Mouse (Mus musculus): Measurements from ENCODE around the gene Map4k2.

Map4k2 gene

GRCm38 (mm10) chr19:6346023-6346422 lies 5.1 kb downstream of the Map4k2 start:
- DNase-seq (ENCODE audit: low spot score in 2 of 2) = no peak

DNA sequence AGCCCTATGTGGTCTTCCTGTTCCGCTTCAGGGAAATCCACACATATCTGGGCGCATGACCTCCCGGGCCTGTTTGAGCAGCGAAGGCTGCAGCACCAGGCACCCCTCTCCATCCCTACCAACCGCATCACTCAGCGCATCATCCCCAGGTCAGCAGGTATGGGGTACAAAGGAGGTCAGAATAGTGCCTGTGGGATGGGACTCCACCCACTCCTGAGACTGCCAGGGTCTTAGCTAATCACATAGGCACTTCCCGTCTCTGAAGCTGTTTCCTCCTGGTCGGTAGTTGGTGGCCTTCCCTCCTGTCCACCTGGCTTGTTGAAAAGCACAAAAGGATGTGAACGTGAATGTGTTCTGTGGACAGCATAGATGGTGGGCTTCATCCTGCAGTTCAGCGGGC lies 5.7 kb downstream of the Map4k2 start:
- no peak for DNase-seq (ENCODE audit: low spot score in 2 of 2)

- DNase-seq (ENCODE audit: low spot score in 2 of 2) = no peak
Measured at GRCm38 (mm10) chr19:6347615-6348014, 6.7 kb downstream of the Map4k2 start.

GRCm38 (mm10) chr19:6348717-6349116 lies 7.8 kb downstream of the Map4k2 start:
- no peak for DNase-seq (ENCODE audit: low spot score in 2 of 2)

- DNase-seq (ENCODE audit: low spot score in 2 of 2) = no peak
Measured at GRCm38 (mm10) chr19:6349215-6349983, 8.5 kb downstream of the Map4k2 start.

GRCm38 (mm10) chr19:6351431-6352106 lies 10.6 kb downstream of the Map4k2 start:
- DNase-seq (ENCODE audit: low spot score in 2 of 2) = no peak

DNA sequence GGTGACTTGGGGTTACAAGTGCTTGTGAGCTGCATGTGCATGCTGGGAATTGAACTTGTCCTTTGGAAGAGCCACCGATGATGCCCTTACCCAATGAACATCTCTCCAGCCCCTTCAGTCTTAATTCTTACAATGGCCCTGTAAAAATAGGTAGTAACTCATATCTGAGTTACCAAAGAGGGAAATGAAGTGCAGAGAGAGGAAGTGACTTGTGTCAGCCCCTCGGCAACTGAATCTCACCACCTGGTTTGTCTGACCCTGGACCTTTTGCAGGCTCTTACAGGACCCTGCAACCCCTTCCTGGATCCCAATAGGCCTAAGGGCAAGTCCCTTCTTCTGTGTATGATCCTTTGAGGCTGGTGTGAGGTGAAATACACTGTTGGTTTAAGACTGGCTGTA lies 11.2 kb downstream of the Map4k2 start:
- no peak for DNase-seq (ENCODE audit: low spot score in 2 of 2)

GRCm38 (mm10) chr19:6354030-6354429 lies 13.1 kb downstream of the Map4k2 start:
- DNase-seq (ENCODE audit: low spot score in 2 of 2) = no peak

DNA sequence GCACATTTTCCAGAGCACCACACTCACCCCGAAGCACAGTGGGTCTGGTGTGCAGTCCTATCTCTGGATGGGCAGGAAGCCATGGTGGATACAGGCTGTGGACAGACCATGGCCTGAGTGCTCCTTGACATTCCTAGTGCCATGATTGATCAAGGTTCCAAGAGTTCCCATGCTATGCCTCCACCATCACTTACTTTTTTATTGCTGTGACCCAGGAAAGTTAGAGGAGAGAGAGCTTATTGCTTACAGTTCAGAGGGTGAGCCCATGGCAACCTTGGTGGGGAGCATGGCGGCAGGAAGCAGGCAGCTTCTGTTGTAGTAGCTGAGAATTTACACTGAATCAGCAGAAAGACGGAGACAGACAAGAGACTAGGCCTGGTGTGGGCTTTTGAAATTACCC lies 20.4 kb downstream of the Map4k2 start:
- DNase-seq (ENCODE audit: low spot score in 2 of 2) = no peak

DNA sequence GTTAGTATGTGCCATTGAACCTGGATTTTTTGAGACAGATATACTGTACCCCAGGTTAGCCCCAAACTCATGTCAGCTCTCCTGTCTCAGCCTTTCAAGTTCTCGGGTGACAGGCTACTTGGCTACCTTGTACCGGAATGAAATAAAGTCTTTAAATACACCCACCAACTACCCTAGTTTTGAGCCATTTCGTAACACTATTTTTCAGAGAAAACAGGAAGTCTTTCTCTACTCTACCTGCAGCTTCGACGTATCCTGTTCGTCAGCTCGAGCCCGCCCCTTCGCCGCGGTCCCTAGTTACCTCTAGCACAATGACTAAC lies 22.1 kb downstream of the Map4k2 start:
- no peak for DNase-seq (ENCODE audit: low spot score in 2 of 2)

GRCm38 (mm10) chr19:6363411-6364240 lies 22.7 kb downstream of the Map4k2 start, which contains the start of gene Sf1:
Gene Sf1 (plus strand): TSS chr19:6363690.
- DNase-seq (ENCODE audit: low spot score in 2 of 2) = peak; percentile 100

- DNase-seq (ENCODE audit: low spot score in 2 of 2) = peak; percentile 88 to 90
Measured at GRCm38 (mm10) chr19:6364317-6364725, 23.4 kb downstream of the Map4k2 start.

DNA sequence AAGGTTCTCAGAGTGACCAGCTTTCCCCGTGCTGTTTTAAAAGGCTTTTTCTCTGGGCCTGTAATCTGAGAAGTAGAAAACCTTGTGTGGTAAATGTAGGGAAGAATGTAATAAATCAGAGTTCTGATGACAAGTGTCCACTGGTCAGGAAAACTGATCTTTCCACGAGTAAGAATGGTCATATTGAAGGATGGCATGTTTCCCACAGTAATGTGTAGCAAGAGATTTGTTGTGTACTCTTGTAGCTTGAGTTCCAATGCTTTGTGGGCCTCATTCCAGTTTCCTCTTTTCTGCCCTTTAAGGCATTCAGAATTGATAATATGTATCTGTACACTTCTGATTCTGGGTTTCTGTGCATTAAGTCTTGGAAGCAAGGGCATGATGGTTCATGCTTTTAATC lies 23.9 kb downstream of the Map4k2 start:
- DNase-seq (ENCODE audit: low spot score in 2 of 2) = no peak

GRCm38 (mm10) chr19:6370175-6370574 lies 29.2 kb downstream of the Map4k2 start:
- DNase-seq (ENCODE audit: low spot score in 2 of 2) = no peak

DNA sequence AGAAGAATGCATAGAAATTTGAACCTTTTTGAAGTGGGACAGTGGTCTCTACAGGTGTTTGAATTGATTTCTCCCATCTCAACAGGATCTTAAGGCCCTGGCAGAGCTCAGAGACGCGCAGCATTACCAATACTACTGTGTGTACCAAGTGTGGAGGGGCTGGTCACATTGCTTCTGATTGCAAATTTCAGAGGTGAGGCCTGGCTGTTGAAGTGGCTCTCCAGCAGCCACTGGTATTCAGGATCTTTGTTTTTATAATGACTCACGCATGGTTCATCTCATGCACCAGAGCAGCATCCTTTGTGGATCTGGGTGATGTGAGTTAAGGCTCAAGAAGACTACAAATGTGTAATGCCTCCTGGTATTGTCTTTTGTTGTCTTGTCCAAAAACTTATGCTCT lies 31.5 kb downstream of the Map4k2 start:
- DNase-seq (ENCODE audit: low spot score in 2 of 2) = no peak

- peak; percentile 68 to 83 for DNase-seq (ENCODE audit: low spot score in 2 of 2)
Measured at GRCm38 (mm10) chr19:6373539-6374400, 32.8 kb downstream of the Map4k2 start.

GRCm38 (mm10) chr19:6374571-6374970 lies 33.6 kb downstream of the Map4k2 start:
- no peak for DNase-seq (ENCODE audit: low spot score in 2 of 2)

DNA sequence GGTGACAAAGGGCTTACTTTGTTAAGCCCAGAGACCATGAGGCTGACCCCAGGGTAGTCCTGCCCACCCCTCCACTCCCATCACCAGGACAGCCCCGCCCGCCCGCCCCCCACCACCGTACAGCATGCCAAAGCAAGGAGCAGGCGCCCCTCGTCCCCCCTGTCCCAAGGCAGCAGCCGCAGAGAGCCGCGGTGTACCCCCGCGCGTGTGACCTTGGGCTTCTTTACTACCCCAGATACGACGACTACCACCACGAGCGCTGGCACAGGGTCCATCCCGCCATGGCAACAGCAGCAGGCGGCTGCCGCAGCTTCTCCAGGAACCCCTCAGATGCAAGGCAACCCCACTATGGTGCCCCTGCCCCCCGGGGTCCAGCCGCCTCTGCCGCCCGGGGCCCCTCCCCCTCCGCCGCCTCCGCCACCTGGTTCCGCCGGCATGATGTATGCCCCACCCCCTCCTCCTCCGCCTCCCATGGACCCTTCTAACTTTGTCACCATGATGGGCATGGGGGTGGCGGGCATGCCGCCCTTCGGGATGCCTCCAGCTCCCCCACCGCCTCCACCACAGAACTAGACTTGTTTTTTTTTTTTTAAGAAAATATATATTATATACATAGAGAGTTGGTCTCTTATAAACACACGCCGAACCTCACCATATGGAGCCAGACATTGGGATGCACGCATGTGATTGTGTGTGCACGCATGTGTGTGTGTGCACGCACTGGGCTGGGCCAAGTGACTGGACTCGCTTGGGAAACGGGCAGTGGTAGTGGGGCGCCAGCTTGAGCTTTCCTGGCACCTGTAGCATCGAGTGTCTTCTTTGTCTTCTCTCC lies 34.7 kb downstream of the Map4k2 start:
- no peak for DNase-seq (ENCODE audit: low spot score in 2 of 2)

GRCm38 (mm10) chr19:6376255-6376564 lies 35.3 kb downstream of the Map4k2 start:
- DNase-seq (ENCODE audit: low spot score in 2 of 2) = peak in 1 of 2 experiments; percentile 44

DNA sequence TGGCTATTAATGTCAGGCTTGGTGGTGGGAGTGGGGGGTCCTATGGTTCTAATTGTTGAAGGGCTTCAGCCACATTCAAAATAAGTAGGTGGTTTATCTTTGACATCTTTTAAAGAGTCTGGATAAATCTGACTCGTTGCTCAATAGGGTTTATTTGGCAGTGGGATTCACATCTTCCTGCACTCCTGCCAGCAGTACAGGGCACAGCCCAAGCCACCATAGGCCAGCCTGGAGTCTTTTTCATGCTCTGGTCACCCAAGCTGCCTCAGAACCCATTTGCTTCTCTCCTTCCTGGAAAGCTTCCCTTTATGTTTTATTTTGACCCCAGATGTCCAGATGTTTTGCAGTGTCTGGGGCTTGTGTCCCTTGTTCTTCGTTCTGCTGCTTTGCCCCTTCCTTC lies 35.7 kb downstream of the Map4k2 start:
- DNase-seq (ENCODE audit: low spot score in 2 of 2) = no peak

Data from spleen, postnatal 14 days (tissue).